Mouse (Mus musculus): ENCODE results near the gene Med1. TPM values are rescaled to one million over a fixed set of nuclear protein-coding genes. Genes with fewer than 3 reads are reported as not detected.

Gene Med1
- polyA plus RNA-seq, 1 experiment from 2014 or later: 46.6 TPM

- Histone ChIP-seq H3K9ac (ENCODE audit: low read depth, low read length) (no peak overlapping the region), H3K27ac (replicated peaks; ENCODE audit: low read depth, low read length) (no peak overlapping the region), H3K27me3 (replicated peaks; ENCODE audit: control insufficient read depth, insufficient read depth, low read length) (no peaks in the 10 kb centered on the region), H3K4me1 (ENCODE audit: control insufficient read depth, insufficient read depth, low read length) (no peaks in the 10 kb centered on the region), H3K9me3 (ENCODE audit: control insufficient read depth, low read length) (no peaks in the 10 kb centered on the region), H3K4me2 (ENCODE audit: low read depth, low read length) (no peak overlapping the region), H3K36me3 (ENCODE audit: control insufficient read depth, insufficient read depth, low read length) (peaks cover 58% of the 10 kb centered on the region), H3K4me3 (ENCODE audit: low read depth, low read length) (no peak overlapping the region)
- DNase-seq (ENCODE audit: low spot score) (no peak), ATAC-seq (ENCODE audit: low read depth) (no peak)
- 84% methylated on average over 6 of the region's 6 CpGs for WGBS
Observed at GRCm38 (mm10) chr11:98155094-98155493, 38.0 kb downstream of the Med1 start.

GRCm38 (mm10) chr11:98150625-98151156, 42.4 kb downstream of the Med1 start:
- H3K9ac ChIP-seq (ENCODE audit: low read depth, low read length): no peak overlapping the region
- no peak overlapping the region for H3K27ac ChIP-seq (replicated peaks; ENCODE audit: low read depth, low read length)
- WGBS: 11% methylated on average over 10 of the region's 10 CpGs
- DNase-seq (ENCODE audit: low spot score) (no peak), ATAC-seq (ENCODE audit: low read depth) (no peak)
- no peaks in the 10 kb centered on the region for H3K27me3 ChIP-seq (replicated peaks; ENCODE audit: control insufficient read depth, insufficient read depth, low read length)
- peak overlapping the region; percentile 96 for H3K4me3 ChIP-seq (ENCODE audit: low read depth, low read length)
- H3K4me1 ChIP-seq (ENCODE audit: control insufficient read depth, insufficient read depth, low read length): peaks cover 12% of the 10 kb centered on the region
- H3K4me2 ChIP-seq (ENCODE audit: low read depth, low read length): peak overlapping the region; percentile 86
- H3K36me3 ChIP-seq (ENCODE audit: control insufficient read depth, insufficient read depth, low read length): peaks cover 17% of the 10 kb centered on the region
- H3K9me3 ChIP-seq (ENCODE audit: control insufficient read depth, low read length): no peaks in the 10 kb centered on the region

- WGBS: under 1% methylated on average over 29 of the region's 65 CpGs
- peaks cover 12% of the 10 kb centered on the region for H3K4me1 ChIP-seq (ENCODE audit: control insufficient read depth, insufficient read depth, low read length)
- peak within 1 kb of the TSS; percentile 94 for H3K9ac ChIP-seq (ENCODE audit: low read depth, low read length)
- DNase-seq (ENCODE audit: low spot score) (peak; percentile 98), ATAC-seq (ENCODE audit: low read depth) (peak; percentile 91)
- no peaks in the 10 kb centered on the region for H3K9me3 ChIP-seq (ENCODE audit: control insufficient read depth, low read length)
- peaks cover 10% of the 10 kb centered on the region for H3K36me3 ChIP-seq (ENCODE audit: control insufficient read depth, insufficient read depth, low read length)
- no peaks in the 10 kb centered on the region for H3K27me3 ChIP-seq (replicated peaks; ENCODE audit: control insufficient read depth, insufficient read depth, low read length)
- H3K4me2 ChIP-seq (ENCODE audit: low read depth, low read length): peak within 1 kb of the TSS; percentile 86
- H3K4me3 ChIP-seq (ENCODE audit: low read depth, low read length): peak within 1 kb of the TSS; percentile 96
- peak within 1 kb of the TSS; percentile 91 for H3K27ac ChIP-seq (replicated peaks; ENCODE audit: low read depth, low read length)
Observed at GRCm38 (mm10) chr11:98149786-98150624, 43.1 kb downstream of the Med1 start, which contains the start of gene Fbxl20. Gene Fbxl20, minus strand, starts transcription at chr11:98150403.

GRCm38 (mm10) chr11:98149304-98149750, 43.8 kb downstream of the Med1 start:
- peaks cover 3% of the 10 kb centered on the region; the same call in 1 of the 2 replicates for H3K36me3 ChIP-seq (ENCODE audit: control insufficient read depth, insufficient read depth, low read length)
- H3K4me3 ChIP-seq (ENCODE audit: low read depth, low read length): peak overlapping the region; percentile 96
- H3K4me1 ChIP-seq (ENCODE audit: control insufficient read depth, insufficient read depth, low read length): peaks cover 12% of the 10 kb centered on the region
- peak overlapping the region; percentile 94 for H3K9ac ChIP-seq (ENCODE audit: low read depth, low read length)
- no peaks in the 10 kb centered on the region for H3K9me3 ChIP-seq (ENCODE audit: control insufficient read depth, low read length)
- peak overlapping the region; percentile 91 for H3K27ac ChIP-seq (replicated peaks; ENCODE audit: low read depth, low read length)
- DNase-seq (ENCODE audit: low spot score): peak; percentile 95
- H3K27me3 ChIP-seq (replicated peaks; ENCODE audit: control insufficient read depth, insufficient read depth, low read length): no peaks in the 10 kb centered on the region
- peak; percentile 90 for ATAC-seq (ENCODE audit: low read depth)
- 2% methylated on average over 11 of the region's 57 CpGs for WGBS
- H3K4me2 ChIP-seq (ENCODE audit: low read depth, low read length): peak overlapping the region; percentile 86

- WGBS: 3% methylated on average over 28 of the region's 45 CpGs
- Histone ChIP-seq H3K9me3 (ENCODE audit: control insufficient read depth, low read length) (no peaks in the 10 kb centered on the region), H3K36me3 (ENCODE audit: control insufficient read depth, insufficient read depth, low read length) (no peaks in the 10 kb centered on the region), H3K9ac (ENCODE audit: low read depth, low read length) (peak overlapping the region; percentile 94), H3K27me3 (replicated peaks; ENCODE audit: control insufficient read depth, insufficient read depth, low read length) (no peaks in the 10 kb centered on the region), H3K4me1 (ENCODE audit: control insufficient read depth, insufficient read depth, low read length) (peaks cover 12% of the 10 kb centered on the region), H3K4me3 (ENCODE audit: low read depth, low read length) (peak overlapping the region; percentile 96), H3K27ac (replicated peaks; ENCODE audit: low read depth, low read length) (peak overlapping the region; percentile 91), H3K4me2 (ENCODE audit: low read depth, low read length) (peak overlapping the region; percentile 86)
- DNase-seq (ENCODE audit: low spot score) (peak; percentile 10), ATAC-seq (ENCODE audit: low read depth) (peak; percentile 2; the same call in 1 of the 2 replicates)
Observed at GRCm38 (mm10) chr11:98148551-98149301, 44.4 kb downstream of the Med1 start.

GRCm38 (mm10) chr11:98145856-98146255, 47.2 kb downstream of the Med1 start:
- ATAC-seq (ENCODE audit: low read depth) (no peak), DNase-seq (ENCODE audit: low spot score) (no peak)
- peaks cover 12% of the 10 kb centered on the region for H3K4me1 ChIP-seq (ENCODE audit: control insufficient read depth, insufficient read depth, low read length)
- no peaks in the 10 kb centered on the region for H3K36me3 ChIP-seq (ENCODE audit: control insufficient read depth, insufficient read depth, low read length)
- no peak overlapping the region for H3K4me2 ChIP-seq (ENCODE audit: low read depth, low read length)
- H3K9me3 ChIP-seq (ENCODE audit: control insufficient read depth, low read length): no peaks in the 10 kb centered on the region
- no peak overlapping the region for H3K4me3 ChIP-seq (ENCODE audit: low read depth, low read length)
- WGBS: 75% methylated on average over 7 of the region's 7 CpGs
- no peaks in the 10 kb centered on the region for H3K27me3 ChIP-seq (replicated peaks; ENCODE audit: control insufficient read depth, insufficient read depth, low read length)
- no peak overlapping the region for H3K27ac ChIP-seq (replicated peaks; ENCODE audit: low read depth, low read length)
- no peak overlapping the region for H3K9ac ChIP-seq (ENCODE audit: low read depth, low read length)

GRCm38 (mm10) chr11:98142545-98142944, 50.5 kb downstream of the Med1 start:
- H3K4me2 ChIP-seq (ENCODE audit: low read depth, low read length): no peak overlapping the region
- H3K27me3 ChIP-seq (replicated peaks; ENCODE audit: control insufficient read depth, insufficient read depth, low read length): no peaks in the 10 kb centered on the region
- 90% methylated on average over 2 of the region's 2 CpGs for WGBS
- DNase-seq (ENCODE audit: low spot score) (no peak), ATAC-seq (ENCODE audit: low read depth) (no peak)
- H3K36me3 ChIP-seq (ENCODE audit: control insufficient read depth, insufficient read depth, low read length): no peaks in the 10 kb centered on the region
- H3K4me1 ChIP-seq (ENCODE audit: control insufficient read depth, insufficient read depth, low read length): peaks cover 3% of the 10 kb centered on the region
- no peak overlapping the region for H3K4me3 ChIP-seq (ENCODE audit: low read depth, low read length)
- no peak overlapping the region for H3K27ac ChIP-seq (replicated peaks; ENCODE audit: low read depth, low read length)
- no peak overlapping the region for H3K9ac ChIP-seq (ENCODE audit: low read depth, low read length)
- no peaks in the 10 kb centered on the region for H3K9me3 ChIP-seq (ENCODE audit: control insufficient read depth, low read length)

GRCm38 (mm10) chr11:98138894-98139293, 54.2 kb downstream of the Med1 start:
- Histone ChIP-seq H3K4me3 (ENCODE audit: low read depth, low read length) (no peak overlapping the region), H3K36me3 (ENCODE audit: control insufficient read depth, insufficient read depth, low read length) (no peaks in the 10 kb centered on the region), H3K4me1 (ENCODE audit: control insufficient read depth, insufficient read depth, low read length) (0 out of 2 replicates have a peak, but pooled peaks cover 3% of the 10 kb centered on the region), H3K9ac (ENCODE audit: low read depth, low read length) (no peak overlapping the region), H3K27ac (replicated peaks; ENCODE audit: low read depth, low read length) (no peak overlapping the region), H3K9me3 (ENCODE audit: control insufficient read depth, low read length) (no peaks in the 10 kb centered on the region), H3K27me3 (replicated peaks; ENCODE audit: control insufficient read depth, insufficient read depth, low read length) (no peaks in the 10 kb centered on the region), H3K4me2 (ENCODE audit: low read depth, low read length) (no peak overlapping the region)
- ATAC-seq (ENCODE audit: low read depth): no peak
- DNase-seq (ENCODE audit: low spot score): no peak
- WGBS: 58% methylated on average over 7 of the region's 7 CpGs

Measured in embryonic facial prominence, embryonic 14.5 days (tissue).